Mouse (Mus musculus) kidney, postnatal 25 days (tissue): Measurements from ENCODE around the gene Stk38.
"Not testable (repeated sequence)": the region's sequence is repeated elsewhere in the genome, so short reads cannot be mapped to it uniquely, and the experiment has no call there.

Experiments
- DNase-seq, 2 experiments: peaks; one replicate each; pipeline ENCODE4 v3.0.0; 2021; ENCODE audit warnings: mixed read lengths in 2 of 2

Gene Stk38

GRCm38 (mm10) chr17:29006812-29007211, 983 bp downstream of the Stk38 start:
- DNase-seq, result peak in 1 of 2 experiments; percentile 37

DNA sequence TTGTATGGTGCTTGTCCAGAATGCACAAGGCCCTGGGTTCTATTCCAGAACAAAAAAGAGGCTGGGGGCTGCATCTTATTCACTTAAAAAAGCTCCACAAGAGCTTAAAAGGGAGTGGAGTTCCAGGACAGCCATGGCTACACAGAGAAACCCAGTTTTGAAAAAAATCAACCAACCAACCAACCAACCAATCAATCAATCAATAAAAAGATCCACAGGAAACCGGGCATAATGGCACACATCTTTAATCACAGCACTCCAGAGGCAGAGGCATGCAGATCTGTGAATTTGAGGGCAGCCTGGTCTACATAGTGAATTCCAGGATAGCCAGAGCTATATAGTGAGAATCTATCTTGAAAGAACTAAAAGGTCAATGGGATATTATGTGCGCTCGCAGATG, 2.8 kb downstream of the Stk38 start:
- DNase-seq, result no peak

DNA sequence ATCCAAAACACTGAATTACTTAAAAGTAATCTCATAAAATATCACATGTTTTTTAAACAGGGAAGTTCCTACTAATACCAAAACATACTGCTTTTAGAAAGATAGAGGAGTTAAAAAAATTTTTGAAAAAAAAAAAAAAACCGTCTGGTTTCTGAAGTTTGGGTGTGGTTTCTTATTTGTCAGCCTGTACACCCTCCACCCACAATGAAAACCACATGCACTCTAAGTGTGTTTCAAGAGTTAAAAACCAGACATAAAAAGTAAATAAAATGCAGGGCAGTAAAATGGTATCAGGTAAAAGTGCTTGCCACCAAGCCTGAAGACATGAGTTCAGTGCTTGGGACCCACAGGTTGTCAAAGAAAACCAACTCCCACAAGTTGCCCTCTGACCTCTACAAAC, 4.1 kb downstream of the Stk38 start:
- DNase-seq, result no peak

GRCm38 (mm10) chr17:29000465-29000864, 7.3 kb downstream of the Stk38 start:
- no peak for DNase-seq

DNA sequence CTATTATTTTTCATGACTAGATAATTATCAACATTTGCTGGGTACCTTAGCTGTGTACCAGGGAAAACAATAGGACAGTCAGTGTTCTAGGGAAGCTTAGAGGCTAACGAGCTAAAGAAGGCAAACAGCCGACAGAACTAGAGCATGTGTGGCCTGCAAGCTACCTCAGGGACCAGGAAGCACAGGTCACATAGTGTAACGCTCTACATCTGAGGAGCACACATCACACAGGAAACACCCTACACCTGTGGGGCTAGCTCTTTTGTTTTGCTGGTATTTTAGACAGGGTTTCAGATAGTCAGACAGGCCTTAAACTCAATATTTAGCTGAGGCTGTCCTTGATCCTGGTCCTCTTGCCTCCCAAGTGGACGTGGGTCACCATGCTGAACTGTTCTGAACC, 13.2 kb downstream of the Stk38 start:
- DNase-seq, result no peak

- not testable (repeated sequence) for DNase-seq
Observed at GRCm38 (mm10) chr17:28993004-28993403, 14.8 kb downstream of the Stk38 start.

DNA sequence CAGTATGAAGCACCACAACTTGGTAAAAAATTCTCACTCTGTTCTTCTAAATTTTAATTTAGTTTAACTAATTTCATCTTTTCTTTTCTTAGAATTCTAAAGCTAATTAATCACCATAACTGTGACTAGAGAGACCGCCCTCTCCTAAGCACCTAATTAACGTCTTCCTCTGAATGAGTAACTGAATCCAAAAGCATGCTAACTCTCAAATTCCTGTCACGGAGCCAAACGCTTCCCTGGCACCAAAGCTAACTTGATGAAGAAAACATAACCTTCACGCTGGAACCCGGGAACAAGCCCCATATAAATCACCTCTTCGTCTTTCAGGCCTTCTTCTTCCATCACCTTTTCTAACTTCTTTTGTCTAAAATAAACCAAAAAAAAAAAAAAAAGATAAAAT, 15.7 kb downstream of the Stk38 start:
- DNase-seq, result peak; percentile 79 to 87

DNA sequence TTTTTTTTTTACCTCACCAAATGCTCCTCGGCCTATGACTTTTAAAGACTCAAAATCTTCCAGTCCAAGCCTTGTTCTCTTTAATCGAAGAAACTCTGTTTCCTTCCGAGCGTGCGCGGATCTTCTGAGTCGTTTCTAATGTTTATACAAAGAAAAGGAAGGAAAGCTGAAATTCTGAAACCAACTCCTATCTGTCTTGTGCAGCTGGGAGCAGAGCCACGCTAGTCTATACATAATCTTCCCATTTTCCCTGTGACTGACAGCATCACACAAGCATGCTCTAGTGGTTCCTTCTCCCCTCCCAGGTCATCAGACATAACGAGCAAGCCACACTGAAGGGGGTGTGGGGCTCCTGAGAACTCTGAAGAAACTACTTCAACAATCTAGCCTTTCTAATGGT, 16.5 kb downstream of the Stk38 start:
- DNase-seq, result no peak

DNA sequence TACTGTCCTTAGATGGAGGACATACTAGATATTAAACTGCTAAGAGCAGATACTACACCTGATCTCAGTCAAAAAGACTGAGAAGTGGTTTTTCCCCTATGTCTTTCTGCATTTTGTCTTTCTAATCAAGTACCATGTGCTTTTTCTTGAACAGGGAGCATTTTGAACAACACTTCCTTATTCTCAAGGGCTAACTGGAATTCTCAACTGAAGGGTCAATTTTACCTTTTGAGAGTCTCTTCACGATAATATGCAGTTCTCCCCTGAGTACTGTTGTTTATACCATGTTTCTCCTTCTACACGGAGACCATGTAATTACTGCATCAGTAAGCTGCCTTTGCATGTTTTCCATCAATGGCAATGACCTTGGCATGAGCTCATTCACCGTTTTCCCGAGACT, 17.7 kb downstream of the Stk38 start:
- DNase-seq, result no peak

GRCm38 (mm10) chr17:28988996-28989395, 18.8 kb downstream of the Stk38 start:
- DNase-seq, result no peak

DNA sequence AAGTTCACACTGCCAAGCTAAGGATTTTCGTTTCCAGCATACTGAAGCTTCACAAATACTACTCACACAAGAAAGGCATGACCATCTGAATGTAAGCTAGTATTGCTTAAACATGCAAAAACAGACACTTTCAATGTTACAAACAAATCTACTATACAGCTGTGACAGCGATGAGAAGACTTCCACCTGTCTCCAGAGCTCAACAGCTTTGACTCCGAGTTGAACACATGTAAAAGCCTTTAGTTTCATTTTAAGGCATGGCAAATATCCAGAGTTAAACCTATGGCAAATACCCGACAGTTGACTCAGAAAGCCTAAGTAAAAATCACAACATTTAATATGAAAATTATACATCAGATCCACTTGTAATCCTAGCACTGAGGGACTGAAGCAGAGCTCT, 19.5 kb downstream of the Stk38 start:
- DNase-seq, result no peak

DNA sequence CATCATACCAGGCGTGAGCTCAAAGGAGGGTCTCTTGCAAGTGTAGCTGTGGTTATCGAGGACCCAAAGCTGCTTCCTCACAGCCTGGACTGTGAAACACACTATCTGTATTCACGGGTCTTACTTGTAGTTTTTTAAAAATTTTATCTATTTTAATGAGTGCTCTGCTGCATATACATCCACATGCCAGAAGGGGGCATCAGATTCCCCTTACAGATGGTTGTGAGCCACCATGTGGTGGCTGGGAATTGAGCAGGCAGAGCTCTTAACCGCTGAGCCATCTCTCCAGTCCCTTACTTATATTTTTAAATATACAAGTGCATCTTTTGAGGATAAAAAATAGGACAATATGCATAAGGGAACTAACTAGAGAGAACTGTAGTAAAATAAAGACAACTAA, 20.1 kb downstream of the Stk38 start:
- DNase-seq, result peak in 1 of 2 experiments; percentile 37

DNA sequence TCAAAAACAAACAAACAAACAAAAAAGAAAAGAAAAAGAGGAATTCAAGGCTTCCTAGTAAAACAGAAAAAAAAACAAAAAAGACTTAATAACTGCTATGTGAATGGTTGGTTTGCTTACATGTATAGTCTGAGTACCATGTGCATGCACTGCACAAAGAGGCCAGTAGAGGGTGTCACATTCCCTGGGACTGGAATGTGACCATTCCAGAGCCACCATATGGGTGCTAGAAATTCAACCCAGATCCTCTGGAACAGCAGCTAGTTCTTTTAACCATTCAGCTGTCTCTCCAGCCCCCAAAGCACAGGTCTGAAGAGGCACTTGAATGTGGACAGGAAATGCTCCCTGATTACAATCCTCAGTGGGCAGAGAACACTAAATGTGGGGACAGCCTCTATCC, 21.0 kb downstream of the Stk38 start:
- DNase-seq, result peak in 1 of 2 experiments; percentile 56

DNA sequence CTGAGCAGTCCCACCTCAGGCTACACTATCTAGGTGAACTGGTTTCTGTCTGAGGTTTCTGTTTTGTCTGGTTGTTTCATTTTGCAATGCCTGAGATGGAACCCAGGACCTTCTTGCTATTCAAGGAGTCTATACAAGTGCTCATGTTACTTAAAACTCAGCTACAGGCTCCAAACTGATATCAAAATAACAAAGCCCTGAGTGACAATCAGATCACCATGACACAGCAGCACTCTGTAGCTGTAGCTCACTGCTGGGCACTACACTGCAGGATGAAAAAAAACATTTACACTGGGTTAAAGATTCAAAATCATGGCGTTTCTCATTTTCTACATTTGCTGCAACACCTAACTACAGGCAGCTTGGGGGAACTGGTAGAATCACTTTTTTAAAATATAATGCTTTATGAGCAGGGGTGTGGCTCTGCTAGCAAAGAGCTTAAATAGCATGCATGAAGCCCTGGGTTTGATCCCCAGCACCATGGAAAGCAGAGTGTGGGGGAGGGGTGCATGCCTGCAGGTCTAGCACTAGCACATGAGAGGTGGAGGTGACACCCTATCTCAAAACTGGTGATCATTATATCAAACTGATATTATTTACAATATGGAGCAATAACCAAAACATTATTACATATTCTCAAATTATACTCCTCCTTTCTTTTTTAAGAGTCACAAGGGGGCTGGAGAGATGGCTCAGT, 22.9 kb downstream of the Stk38 start:
- no peak for DNase-seq

- DNase-seq, result no peak
Observed at GRCm38 (mm10) chr17:28982591-28982990, 25.2 kb downstream of the Stk38 start.

- DNase-seq, result no peak
Observed at GRCm38 (mm10) chr17:28981081-28981480, 26.7 kb downstream of the Stk38 start.

GRCm38 (mm10) chr17:28979091-28979490, 28.7 kb downstream of the Stk38 start:
- DNase-seq, result peak; percentile 48 to 78

DNA sequence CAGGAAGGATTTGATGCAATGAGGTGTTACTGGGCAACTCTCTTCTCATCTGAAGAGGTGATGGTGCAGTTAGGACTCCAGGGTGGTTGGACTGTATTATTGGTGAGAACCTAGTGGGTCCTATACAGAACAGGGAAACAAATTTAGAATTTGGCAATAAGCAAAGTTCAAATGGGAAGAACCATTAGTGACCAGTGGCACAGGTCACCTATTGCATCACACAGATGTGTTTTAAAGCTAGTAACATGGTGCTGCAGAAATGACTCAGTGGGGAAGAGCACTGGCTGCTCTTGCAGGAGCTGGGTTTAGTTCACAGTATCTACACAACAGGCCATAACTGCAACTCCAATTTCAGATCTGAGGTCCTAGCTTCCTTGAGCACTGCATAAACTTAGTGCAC, 37.7 kb downstream of the Stk38 start:
- no peak for DNase-seq

DNA sequence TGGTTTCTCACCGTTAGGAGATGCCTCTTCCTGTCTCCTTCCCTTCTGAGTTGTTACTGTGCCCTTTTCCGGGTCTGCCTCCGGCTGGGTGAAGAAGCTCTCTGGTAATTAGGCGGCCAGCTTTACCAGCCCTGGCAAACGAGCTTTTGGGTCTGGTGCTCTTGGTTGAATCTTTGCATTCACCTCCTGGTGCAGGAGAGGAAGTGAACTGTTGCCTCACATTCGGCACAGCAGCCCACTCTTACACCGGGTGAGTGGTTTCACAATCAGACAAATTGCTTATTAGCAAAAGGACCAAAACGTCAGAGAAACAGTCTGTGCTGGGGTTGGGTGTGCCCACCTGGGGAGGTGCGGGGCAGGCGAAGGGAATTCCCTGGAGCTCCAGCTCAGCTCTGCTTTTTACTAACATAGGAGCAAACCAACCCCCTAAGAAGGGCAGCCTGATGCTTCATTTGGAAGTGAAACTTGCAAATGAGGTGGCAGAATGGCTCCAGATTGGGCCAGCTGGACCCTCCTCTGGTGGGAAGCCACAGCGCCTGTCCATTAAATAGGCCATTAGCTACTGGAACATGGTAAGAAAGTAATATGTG, 40.7 kb downstream of the Stk38 start:
- no peak for DNase-seq

DNA sequence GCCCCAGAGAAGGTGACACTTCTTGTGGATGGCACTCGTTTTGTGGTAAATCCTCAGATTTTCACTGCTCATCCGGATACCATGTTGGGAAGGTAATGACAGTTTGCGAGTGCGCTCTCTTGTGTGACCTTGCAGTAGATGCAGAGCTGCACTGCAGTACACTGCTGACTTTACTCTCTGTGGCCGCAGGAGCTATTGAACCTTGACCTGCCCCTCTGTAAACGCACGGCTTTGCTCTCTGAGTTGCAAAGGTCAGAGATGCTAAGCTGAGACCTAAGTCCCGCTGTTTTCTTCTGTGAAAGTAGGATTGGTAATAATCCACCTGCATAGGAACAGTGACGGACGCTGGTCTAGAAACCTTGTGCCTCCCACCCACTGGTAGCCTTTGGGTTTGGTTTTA, 46.2 kb downstream of the Stk38 start:
- DNase-seq, result peak; percentile 58 to 82

- DNase-seq, result no peak
Observed at GRCm38 (mm10) chr17:28960597-28960996, 47.2 kb downstream of the Stk38 start.

GRCm38 (mm10) chr17:28954416-28954815, 53.4 kb downstream of the Stk38 start:
- DNase-seq, result no peak

DNA sequence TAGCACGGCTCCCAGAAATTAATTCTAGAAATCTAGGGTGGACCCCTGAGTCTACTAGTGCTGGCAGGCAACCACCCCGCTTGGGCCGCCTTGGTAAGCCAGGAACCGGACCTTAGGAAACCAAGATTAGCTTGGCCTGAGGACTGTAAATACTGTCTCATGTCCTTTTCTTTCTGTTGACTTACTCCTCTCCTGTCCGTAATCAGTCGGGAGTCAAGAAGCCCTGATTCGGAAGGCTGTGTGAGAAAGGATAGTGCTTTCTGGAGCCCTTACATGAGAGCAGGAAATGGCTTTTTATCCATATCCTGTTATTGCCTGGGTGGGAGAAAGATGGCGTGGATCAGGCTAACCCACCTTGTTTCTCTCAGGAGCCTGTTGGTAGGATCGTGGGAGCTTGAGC, 54.5 kb downstream of the Stk38 start:
- no peak for DNase-seq

- peak; percentile 92 to 95 for DNase-seq
Observed at GRCm38 (mm10) chr17:28951831-28952799, 55.7 kb downstream of the Stk38 start, which contains the start of gene Kctd20. Gene Kctd20, plus strand, starts transcription at chr17:28951950.
